Mouse (Mus musculus) midbrain, embryonic 15.5 days (tissue): ENCODE data around the gene Cltc. TPM values are rescaled to one million over a fixed set of nuclear protein-coding genes. Genes with fewer than 3 reads are reported as not detected.
"Not testable (repeated sequence)": the region's sequence is repeated elsewhere in the genome, so short reads cannot be mapped to it uniquely, and the experiment has no call there.

Experiments
- ATAC-seq: fragments of 200-750 bp; cut with Nextera tagmentation; replicated peaks from 2 replicates; pipeline ENCODE4 v1.8.0; 2017; ENCODE audit warnings: moderate TSS enrichment
- H3K27ac ChIP-seq: fragments of 300-500 bp; sonication (generic); 2 replicates; pipeline ENCODE4 v1.5.1; 2015; ENCODE audit warnings: mild to moderate bottlenecking, inconsistent platforms
- H3K27me3 ChIP-seq: fragments of 300-500 bp; sonication (generic); replicated peaks from 2 replicates; pipeline ENCODE4 v1.6.1; 2015; ENCODE audit warnings: inconsistent platforms
- H3K36me3 ChIP-seq: fragments of 300-500 bp; sonication (generic); replicated peaks from 2 replicates; pipeline ENCODE4 v1.6.1; 2015; ENCODE audit warnings: inconsistent platforms
- H3K4me1 ChIP-seq: fragments of 300-500 bp; sonication (generic); 2 replicates; pipeline ENCODE4 v1.6.1; 2015; ENCODE audit warnings: inconsistent platforms
- H3K4me2 ChIP-seq: fragments of 300-500 bp; sonication (generic); 2 replicates; pipeline ENCODE4 v1.6.1; 2015; ENCODE audit warnings: inconsistent platforms, mild to moderate bottlenecking, moderate library complexity
- H3K4me3 ChIP-seq: fragments of 300-500 bp; sonication (generic); 2 replicates; pipeline ENCODE4 v1.5.1; 2015; ENCODE audit warnings: mild to moderate bottlenecking, inconsistent platforms
- H3K9ac ChIP-seq: fragments of 300-500 bp; sonication (generic); 2 replicates; pipeline ENCODE4 v1.6.1; 2015; ENCODE audit warnings: mild to moderate bottlenecking, inconsistent platforms
- H3K9me3 ChIP-seq: fragments of 300-500 bp; sonication (generic); 2 replicates; pipeline ENCODE4 v1.6.1; 2016; ENCODE audit warnings: inconsistent platforms
- WGBS: fragments of 180-500 bp; shearing (Covaris S2); methylation state at CpG from one replicate; pipeline ENCODE4 v1.1.7; 2015; ENCODE audit warnings: mixed read lengths; 5-methylcytosine and 5-hydroxymethylcytosine counted together
- polyA plus RNA-seq: library from polyadenylated mRNA; unstranded; fragments of >200 nt; fragmentation: Nextera tagmentation; extraction: Ambion mirVana; gene quantifications from 2 replicates; pipeline ENCODE4 v1.2.1, GENCODE M21; 2015

The Cltc gene
- polyA plus RNA-seq, 1 experiment from 2014 or later, result 166 TPM

DNA sequence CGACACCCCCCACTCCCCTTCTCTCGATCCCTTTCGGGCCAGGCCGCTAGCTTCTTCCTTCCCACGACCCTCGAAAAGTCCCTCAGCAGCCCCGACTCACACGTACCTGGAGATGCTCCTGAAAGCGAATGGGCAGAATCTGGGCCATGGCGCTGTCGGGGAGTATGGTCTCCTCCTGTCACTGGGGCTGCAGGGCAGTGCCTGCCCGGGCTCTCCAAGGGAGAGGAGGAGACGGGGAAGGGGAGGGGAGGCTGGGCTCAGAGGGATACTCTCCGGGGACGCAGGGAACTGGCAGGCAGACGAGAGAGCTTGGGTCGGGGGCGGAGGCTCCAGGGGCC lies 254 bp downstream of the Cltc start:
- WGBS, result 0% methylated on average over 18 of the region's 18 CpGs
- peak overlapping the region; percentile 72 for H3K9ac ChIP-seq
- H3K36me3 ChIP-seq, result no peaks in the 10 kb centered on the region
- H3K4me1 ChIP-seq, result peaks cover 38% of the 10 kb centered on the region
- H3K27me3 ChIP-seq, result no peaks in the 10 kb centered on the region
- peak; percentile 81; the same call in 1 of the 2 replicates for ATAC-seq
- peak overlapping the region; percentile 94 for H3K27ac ChIP-seq
- peak overlapping the region; percentile 87 for H3K4me2 ChIP-seq
- no peaks in the 10 kb centered on the region for H3K9me3 ChIP-seq
- H3K4me3 ChIP-seq, result peak overlapping the region; percentile 58

DNA sequence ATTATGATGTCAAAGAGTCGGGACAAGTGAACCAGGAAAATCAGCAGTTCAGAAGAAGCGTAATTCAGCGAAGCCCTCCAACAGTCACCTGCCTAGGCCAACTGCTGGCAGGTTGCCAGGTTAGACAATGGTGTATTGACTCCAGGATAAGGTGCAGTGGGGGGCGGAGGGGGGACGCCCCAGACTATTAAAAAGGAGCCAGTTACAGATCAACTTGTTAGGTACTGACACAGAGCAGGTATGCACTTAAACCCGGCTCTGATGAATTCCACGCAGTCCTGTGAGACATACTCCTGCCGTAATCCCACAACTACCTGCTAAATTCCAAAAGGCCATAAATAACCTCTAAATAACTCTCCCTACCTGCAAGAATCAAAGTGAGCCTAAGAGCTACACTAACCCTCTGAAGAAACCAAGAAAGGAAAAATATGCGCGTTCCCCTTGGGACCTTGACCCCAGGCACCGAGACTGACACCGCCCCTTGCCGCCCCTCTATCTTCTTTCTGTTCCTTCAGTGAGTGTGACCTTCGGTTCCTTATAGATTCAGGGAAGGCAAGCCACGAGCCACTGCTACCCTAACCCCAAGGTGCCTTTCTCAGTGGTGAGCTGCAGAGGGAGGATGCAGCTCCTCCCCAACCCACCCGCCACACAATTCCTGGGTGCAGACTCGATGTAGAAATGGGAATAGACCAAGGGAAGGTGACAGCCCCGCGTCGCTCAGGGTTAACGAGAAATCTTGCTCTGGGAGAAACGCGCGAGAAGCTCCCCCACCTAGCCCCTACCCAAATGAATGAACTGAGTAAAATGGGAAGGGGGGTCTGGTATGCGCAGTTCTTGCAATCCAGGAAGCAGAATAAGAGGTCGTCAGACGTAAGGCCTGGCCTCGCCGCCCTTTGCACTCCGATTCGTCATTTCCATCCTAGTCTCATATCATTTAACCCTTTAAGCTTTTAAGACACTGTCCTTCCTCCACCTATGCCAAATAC lies 916 bp downstream of the Cltc start:
- peak overlapping the region; percentile 94 for H3K27ac ChIP-seq
- peaks cover 38% of the 10 kb centered on the region for H3K4me1 ChIP-seq
- H3K27me3 ChIP-seq, result no peaks in the 10 kb centered on the region
- H3K9me3 ChIP-seq, result no peaks in the 10 kb centered on the region
- WGBS, result 2% methylated on average over 31 of the region's 31 CpGs
- H3K4me3 ChIP-seq, result peak overlapping the region; percentile 58
- ATAC-seq, result peak; percentile 34
- H3K9ac ChIP-seq, result peak overlapping the region; percentile 72
- H3K4me2 ChIP-seq, result peak overlapping the region; percentile 87
- no peaks in the 10 kb centered on the region for H3K36me3 ChIP-seq

DNA sequence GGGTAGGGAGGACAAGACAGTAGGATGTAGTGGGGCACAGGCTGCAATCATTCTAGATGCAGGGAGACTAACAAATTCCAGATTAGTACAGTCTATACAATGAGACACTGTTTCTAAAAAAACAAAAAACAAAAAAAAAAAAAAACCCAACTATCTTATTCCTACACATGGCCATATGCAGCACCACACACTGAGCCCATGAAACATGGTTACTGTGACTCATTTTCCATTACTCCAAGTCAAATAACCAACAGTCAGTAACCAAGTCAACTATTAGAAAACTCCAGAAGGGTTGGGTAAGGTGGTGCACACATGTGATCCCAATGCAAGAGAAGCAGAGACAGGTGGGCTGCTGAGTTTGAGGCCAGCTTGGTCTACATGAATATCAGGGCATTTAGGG lies 5.0 kb downstream of the Cltc start:
- Histone ChIP-seq H3K9me3 (no peaks in the 10 kb centered on the region), H3K4me1 (peaks cover 31% of the 10 kb centered on the region), H3K27me3 (no peaks in the 10 kb centered on the region), H3K4me2 (no peak overlapping the region), H3K9ac (no peak overlapping the region), H3K4me3 (no peak overlapping the region), H3K27ac (no peak overlapping the region), H3K36me3 (no peaks in the 10 kb centered on the region)
- no peak for ATAC-seq

DNA sequence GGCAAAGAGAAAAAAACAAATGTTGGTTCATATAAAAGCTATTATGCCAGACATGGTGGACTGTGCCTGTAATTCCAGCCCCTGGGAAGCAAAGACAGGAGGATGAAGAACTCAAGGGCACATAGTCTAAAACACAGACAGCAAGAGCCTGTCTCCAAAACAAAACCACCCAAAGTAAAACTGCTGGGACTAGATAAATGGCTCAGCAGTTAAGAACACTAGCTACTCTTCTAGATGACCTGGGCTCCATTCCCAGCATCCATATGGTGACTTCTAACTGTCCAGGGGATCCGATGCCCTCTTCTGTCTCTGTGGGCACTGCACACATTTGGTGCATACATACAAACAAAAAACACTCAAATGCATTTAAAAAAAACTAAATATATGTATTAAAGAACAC lies 6.4 kb downstream of the Cltc start:
- Histone ChIP-seq H3K9me3 (no peaks in the 10 kb centered on the region), H3K36me3 (no peaks in the 10 kb centered on the region), H3K9ac (no peak overlapping the region), H3K4me1 (peaks cover 31% of the 10 kb centered on the region), H3K4me2 (no peak overlapping the region), H3K27me3 (no peaks in the 10 kb centered on the region), H3K27ac (no peak overlapping the region), H3K4me3 (no peak overlapping the region)
- WGBS, result 95% methylated on average over 1 of the region's 1 CpGs
- no peak for ATAC-seq

DNA sequence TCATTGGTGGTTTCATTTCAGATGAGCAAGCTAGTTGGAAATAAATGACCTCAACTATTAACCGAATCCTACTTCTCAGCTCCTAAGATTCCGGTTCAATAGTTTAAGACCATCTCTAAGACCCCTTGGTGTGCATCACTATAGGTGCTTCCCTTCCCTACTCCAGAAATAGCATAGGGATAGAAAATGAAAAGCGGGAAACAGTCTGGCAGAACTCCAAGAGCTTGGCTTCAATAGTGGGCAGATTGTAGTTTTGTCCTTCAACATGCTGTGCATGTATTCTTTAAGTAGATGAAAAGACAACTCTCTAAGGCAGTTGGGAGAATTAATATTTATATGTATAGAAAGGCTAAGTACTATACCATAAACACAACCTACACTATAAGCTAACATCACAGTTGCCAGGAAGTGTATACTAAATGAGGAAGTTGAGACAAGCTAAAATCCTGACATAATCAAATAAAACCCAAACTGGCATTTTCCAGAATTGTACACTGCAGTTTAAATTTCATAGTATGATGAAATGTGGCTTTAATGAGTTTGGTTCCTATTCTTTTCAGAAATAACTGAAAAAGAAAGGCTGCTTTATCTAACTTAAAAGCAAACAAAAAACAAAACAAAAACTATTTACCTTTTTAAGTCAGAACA lies 7.5 kb downstream of the Cltc start:
- Histone ChIP-seq H3K36me3 (no peaks in the 10 kb centered on the region), H3K4me1 (peaks cover 22% of the 10 kb centered on the region), H3K9ac (no peak overlapping the region), H3K4me3 (no peak overlapping the region), H3K9me3 (no peaks in the 10 kb centered on the region), H3K27ac (no peak overlapping the region), H3K27me3 (no peaks in the 10 kb centered on the region), H3K4me2 (no peak overlapping the region)
- WGBS, result 51% methylated on average over 3 of the region's 3 CpGs
- no peak for ATAC-seq

DNA sequence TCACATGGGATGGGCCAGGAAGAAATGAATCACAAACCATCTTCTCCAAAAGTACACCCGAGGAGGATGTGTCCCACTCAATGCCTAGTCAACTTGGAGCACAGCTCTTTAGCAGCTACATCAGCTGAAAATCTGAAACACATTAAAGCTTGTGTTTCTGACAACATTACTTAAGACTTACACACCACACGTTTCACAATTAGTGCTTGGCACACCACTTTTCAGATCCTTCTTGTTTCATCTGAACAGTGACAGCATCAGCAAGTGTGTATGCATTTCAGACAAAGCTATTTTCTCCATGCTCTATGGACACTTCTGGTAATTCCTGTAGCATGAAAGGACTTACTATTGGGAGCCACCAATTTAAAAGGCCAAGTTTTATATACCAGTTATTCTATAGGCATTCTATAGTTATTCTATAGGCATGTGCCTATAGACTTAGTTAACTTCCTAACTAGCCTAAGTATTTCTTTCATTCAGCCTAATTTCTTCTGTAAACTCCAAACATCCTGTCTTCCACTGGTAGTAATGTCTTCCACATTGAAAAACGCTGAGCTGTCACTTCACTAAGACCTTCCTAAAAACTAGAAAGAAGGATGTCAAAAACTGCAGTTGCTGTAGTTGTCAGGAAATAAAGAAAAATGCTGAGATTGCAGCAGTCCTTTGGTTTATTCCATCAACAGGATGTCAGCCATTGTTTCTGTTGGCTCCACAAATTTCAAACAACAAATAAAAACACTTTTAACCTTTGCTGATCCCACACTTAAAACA lies 11.5 kb downstream of the Cltc start:
- WGBS, result 83% methylated on average over 3 of the region's 3 CpGs
- Histone ChIP-seq H3K4me1 (peaks cover 6% of the 10 kb centered on the region; the same call in 1 of the 2 replicates), H3K9me3 (no peaks in the 10 kb centered on the region), H3K4me3 (no peak overlapping the region), H3K4me2 (no peak overlapping the region), H3K36me3 (no peaks in the 10 kb centered on the region), H3K27ac (no peak overlapping the region), H3K9ac (no peak overlapping the region), H3K27me3 (no peaks in the 10 kb centered on the region)
- ATAC-seq, result no peak

DNA sequence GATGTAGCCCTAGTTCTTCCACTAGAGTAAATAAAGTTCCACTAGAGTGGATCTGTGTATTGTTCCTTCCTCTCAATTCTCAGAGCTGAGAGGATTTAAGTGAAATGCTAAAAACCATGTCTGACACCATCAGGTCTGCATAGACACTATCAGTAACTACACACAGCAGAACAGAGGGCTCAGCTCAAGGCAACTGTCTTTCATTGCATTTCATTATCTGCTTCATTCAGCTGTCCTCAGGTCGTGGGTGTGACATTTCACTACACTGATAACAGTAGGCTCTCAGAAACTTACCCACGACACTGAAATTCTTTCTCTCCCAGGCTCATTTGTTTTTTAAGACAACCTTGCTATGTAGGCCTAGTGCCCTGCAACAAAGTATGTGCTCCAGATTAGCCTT lies 14.8 kb downstream of the Cltc start:
- WGBS, result 52% methylated on average over 2 of the region's 2 CpGs
- Histone ChIP-seq H3K9ac (no peak overlapping the region), H3K36me3 (no peaks in the 10 kb centered on the region), H3K27me3 (no peaks in the 10 kb centered on the region), H3K27ac (no peak overlapping the region), H3K4me2 (no peak overlapping the region), H3K4me3 (no peak overlapping the region), H3K9me3 (no peaks in the 10 kb centered on the region), H3K4me1 (peaks cover 4% of the 10 kb centered on the region; the same call in 1 of the 2 replicates)
- no peak for ATAC-seq

DNA sequence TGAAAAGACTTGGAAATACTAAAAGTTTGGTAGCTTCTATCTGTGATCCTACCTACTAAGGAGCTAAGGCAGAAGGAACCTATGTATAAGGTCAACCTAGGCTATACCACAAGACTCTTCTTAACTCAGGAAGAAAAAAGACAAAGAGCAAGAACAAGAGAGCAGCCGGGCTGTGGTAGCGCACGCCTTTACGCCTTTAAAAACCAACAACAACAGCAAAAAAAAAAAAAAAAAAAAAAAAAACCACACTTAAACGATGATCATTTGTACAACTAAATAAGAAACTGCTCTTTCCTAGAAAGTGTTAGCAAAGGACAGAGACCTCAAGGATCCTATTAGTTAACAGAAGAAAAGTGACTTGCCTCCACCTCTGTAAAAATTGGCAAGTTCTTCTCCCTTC lies 15.9 kb downstream of the Cltc start:
- Histone ChIP-seq H3K4me3 (no peak overlapping the region), H3K9me3 (no peaks in the 10 kb centered on the region), H3K27me3 (no peaks in the 10 kb centered on the region), H3K27ac (no peak overlapping the region), H3K4me2 (no peak overlapping the region), H3K9ac (no peak overlapping the region), H3K4me1 (no peaks in the 10 kb centered on the region; the same call in 1 of the 2 replicates), H3K36me3 (no peaks in the 10 kb centered on the region)
- no peak for ATAC-seq
- WGBS, result 97% methylated on average over 5 of the region's 5 CpGs

DNA sequence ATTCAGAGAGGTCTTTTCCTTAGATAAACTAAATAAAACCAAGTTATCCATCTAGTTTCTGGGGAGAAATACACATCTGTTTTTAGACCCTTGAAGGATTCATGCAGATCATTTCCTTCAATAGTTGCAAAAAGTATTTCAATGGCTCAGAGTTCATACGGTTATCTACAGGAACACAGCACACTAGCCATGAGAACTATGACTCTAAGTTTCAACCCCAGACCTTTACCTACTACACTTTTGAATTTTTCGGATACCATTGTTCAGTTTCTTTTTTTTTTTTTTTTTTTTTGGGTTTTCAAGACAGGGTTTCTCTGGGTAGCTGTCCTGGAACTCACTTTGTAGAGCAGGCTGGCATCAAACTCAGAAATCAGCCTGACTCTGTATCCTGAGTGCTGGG lies 17.9 kb downstream of the Cltc start:
- 93% methylated on average over 2 of the region's 2 CpGs for WGBS

DNA sequence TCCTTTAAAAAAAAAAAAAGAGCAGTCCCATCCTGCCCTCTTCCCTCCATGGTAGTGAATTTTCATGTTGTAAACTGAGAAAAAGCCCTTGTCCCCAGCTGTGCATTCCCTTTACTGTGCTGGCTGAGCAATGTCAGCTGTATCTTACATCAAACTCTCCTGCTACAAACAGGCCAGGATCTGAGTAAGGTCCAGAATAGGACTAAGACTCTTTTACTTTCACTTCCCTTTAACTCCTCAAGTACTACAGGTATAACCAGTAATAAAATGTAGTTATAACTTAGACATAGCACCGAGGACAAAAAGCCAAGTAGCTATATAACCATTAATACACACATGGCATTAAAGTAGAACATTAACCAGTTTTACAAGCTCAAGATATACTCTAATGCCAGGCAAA lies 18.4 kb downstream of the Cltc start:
- Histone ChIP-seq H3K27me3 (no peaks in the 10 kb centered on the region), H3K36me3 (0 out of 2 replicates have a peak, but pooled peaks cover 4% of the 10 kb centered on the region), H3K9ac (no peak overlapping the region), H3K9me3 (no peaks in the 10 kb centered on the region), H3K27ac (no peak overlapping the region), H3K4me3 (no peak overlapping the region), H3K4me1 (no peaks in the 10 kb centered on the region), H3K4me2 (no peak overlapping the region)
- 93% methylated on average over 1 of the region's 1 CpGs for WGBS
- ATAC-seq, result no peak

More for the DNA sequence above, 17.9 kb downstream of the Cltc start:
- Histone ChIP-seq H3K4me2 (no peak overlapping the region), H3K27me3 (no peaks in the 10 kb centered on the region), H3K4me1 (no peaks in the 10 kb centered on the region), H3K27ac (no peak overlapping the region), H3K9ac (no peak overlapping the region), H3K4me3 (no peak overlapping the region), H3K9me3 (no peaks in the 10 kb centered on the region), H3K36me3 (0 out of 2 replicates have a peak, but pooled peaks cover under 1% of the 10 kb centered on the region)
- ATAC-seq, result no peak

DNA sequence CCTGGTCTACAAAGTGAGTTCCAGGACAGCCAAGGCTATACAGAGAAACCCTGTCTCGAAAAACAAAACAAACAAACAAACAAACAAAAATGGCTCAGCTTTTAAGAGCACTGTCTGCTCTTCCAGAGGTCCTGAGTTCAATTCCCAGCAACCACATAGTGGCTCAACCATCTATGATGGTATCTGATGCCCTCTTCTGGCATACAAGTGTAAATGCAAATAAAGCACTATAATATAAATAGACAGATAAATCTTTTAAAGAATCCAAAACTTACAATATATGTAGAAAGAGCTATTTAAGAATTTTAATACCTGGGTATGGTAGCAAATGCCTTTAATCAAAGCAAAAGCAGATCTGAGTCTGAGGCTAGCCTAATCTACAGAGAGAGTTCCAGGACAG lies 19.1 kb downstream of the Cltc start:
- not testable (repeated sequence) for H3K4me3 ChIP-seq, H3K27ac ChIP-seq, ATAC-seq, H3K36me3 ChIP-seq, H3K27me3 ChIP-seq, H3K4me2 ChIP-seq, H3K9ac ChIP-seq, H3K9me3 ChIP-seq, H3K4me1 ChIP-seq
- WGBS, result 86% methylated on average over 1 of the region's 1 CpGs

DNA sequence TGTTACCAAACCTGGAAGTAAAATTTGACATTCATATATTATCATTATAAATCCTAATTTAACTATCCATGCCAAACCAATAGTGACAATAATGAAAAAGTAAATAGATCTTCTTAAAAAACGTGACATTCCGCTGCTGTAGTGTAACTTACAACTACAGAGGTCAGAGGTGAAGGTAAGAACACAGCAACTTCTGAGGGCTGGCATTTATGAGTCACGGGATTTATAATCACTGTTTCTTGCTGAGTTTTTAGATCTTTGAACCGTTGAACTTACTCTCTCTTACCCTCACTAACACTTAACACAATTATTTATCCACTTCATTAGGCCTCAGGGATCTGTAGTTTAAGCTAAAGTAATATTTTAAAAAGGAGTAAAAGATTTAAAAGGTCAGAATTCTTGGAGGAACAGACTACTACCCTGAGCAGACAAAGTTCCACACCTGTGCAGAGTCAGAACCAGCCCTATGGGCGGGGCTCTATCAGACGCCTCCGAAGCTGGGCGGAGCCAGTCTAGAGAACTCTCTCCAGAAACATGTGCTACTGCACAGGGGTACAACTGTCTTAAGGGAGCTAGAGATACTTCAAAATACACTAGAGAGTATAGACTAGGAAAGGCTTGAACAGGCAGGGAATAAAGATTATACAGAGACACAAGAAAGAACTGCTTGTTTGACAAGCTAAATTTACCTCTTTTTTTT lies 19.9 kb downstream of the Cltc start:
- Histone ChIP-seq H3K9ac (no peak overlapping the region), H3K9me3 (no peaks in the 10 kb centered on the region), H3K4me1 (no peaks in the 10 kb centered on the region), H3K27ac (no peak overlapping the region), H3K27me3 (no peaks in the 10 kb centered on the region), H3K36me3 (0 out of 2 replicates have a peak, but pooled peaks cover 5% of the 10 kb centered on the region), H3K4me3 (no peak overlapping the region), H3K4me2 (no peak overlapping the region)
- ATAC-seq, result no peak
- 90% methylated on average over 8 of the region's 8 CpGs for WGBS
